Mouse (Mus musculus): ENCODE measurements around the gene Vps9d1.

DNA sequence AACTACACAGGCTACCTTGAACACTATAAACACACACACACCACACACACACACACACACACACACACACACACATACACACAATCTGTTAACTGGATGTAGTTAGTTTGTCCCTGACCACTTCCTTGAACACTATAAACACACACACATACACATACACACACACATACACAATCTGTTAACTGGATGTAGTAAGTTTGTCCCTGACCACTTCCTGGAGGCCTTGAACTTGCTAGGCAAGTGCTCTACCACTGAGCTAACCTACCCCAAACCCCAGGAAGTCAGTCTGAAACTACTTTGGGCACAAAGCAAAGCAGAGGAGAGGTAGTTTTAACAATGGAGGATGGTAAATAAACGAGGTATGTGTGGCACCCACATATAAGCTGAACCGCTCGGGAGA lies 50.6 kb downstream of the Vps9d1 start:
- TF ChIP-seq CTCF (IDR thresholded peaks at IDR 0.05; ENCODE audit: low read depth, low read length) = no peak
- no peak for TF ChIP-seq POLR2A (IDR thresholded peaks at IDR 0.05; ENCODE audit: extremely low read depth, insufficient read depth, low read length)
